Mouse (Mus musculus) cerebellum, adult 2 months (tissue): ENCODE data around the gene Amdhd2.

Experiments used
- CTCF ChIP-seq: fragments of 200-500 bp; IDR thresholded peaks from 2 replicates; pipeline ENCODE4 v1.5.1; 2011; ENCODE audit warnings: low read depth, mild to moderate bottlenecking, control low read depth, low read length, moderate library complexity, borderline replicate concordance; ENCODE audit not compliant: insufficient read depth
- POLR2A ChIP-seq: fragments of 200-500 bp; IDR thresholded peaks from 2 replicates; pipeline ENCODE4 v1.6.1; 2011; ENCODE audit warnings: low read length, control low read depth, borderline replicate concordance; ENCODE audit not compliant: insufficient read depth

- TF ChIP-seq CTCF (no peak), POLR2A (no peak)
These were observed 41.3 kb upstream of the Amdhd2 start for GRCm38 (mm10) chr17:24204846-24205245.
